Mouse (Mus musculus): ENCODE results near the gene BC025920. TPM values are rescaled to one million over a fixed set of nuclear protein-coding genes. Genes with fewer than 3 reads are reported as not detected.

BC025920 gene
- total RNA-seq, 2 experiments from 2014 or later = 0.70 to 1.1 TPM

DNA sequence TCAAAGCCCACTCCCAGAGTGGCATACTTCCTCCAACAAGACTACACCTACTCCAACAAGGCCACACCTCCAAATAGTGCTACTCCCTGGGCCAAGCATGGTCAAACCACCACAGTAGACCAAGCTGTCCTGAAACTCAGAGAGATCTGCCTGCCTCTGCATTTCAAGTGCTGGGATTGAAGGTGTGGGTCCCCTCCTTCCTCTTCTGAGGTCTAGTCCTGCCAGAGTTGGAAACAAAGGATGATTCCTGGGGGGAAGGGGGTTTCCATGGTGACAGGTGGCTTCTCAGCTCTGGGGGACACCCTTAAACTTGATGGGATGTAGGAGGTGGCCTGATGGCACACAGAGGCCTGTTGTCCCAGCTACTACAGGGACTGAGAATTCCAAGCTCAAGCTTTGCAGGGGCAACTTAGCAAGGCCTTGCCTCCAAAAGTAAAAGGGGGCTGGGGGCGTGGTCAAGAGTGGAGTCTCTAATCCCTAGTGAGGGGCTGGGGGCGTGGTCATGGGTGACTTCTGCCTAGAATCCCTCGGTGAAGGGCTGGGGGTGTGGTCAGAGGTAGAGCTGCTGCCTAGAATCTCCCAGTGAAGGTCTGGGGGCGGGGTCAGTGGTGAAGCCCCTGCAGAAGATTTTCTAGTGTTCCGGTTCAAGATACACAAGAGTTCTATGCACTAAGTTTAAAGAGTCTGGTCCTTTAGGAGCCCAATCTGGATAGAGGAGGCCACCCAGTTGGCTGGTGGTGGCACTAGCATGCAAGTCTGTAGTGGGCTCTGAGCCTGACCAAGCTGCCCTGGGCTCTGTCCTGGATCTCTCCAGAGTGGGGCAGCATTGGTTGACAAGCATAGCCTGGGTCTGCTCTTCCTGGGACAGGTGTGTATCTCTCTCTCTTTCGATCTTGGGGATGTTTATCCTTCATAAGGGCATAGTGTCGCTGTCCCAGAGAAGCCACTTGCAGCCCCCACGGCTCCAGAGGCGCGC is 31.7 kb upstream of the BC025920 start, which contains the start of gene Tle2:
Tle2 (plus strand) TSS at position 481 of the 976 bp plus-strand sequence.
- DNase-seq = peak in 1 of 2 experiments; percentile 44

DNA sequence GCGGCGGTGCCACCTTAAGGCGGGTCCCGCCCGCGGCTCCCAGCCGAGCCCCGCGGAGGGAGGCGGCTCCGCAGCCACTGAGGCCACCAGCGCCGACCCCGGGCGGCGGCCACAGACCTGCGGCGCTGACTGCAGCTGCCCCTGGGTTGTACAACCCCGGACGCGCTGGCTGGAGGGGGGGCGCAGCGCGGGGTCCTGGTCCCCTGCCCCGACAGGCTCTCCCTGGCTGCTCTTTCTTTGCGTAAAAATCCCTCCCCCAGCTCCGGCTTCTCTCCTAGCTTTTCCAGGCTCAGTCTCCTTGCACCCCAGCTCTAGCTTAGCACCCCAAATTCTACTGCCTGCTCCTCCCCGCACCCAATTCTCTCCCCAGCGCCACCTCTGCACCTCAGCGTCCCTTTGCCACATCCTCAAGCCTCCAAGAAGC is 30.9 kb upstream of the BC025920 start:
- peak; percentile 73 to 85 for DNase-seq

DNA sequence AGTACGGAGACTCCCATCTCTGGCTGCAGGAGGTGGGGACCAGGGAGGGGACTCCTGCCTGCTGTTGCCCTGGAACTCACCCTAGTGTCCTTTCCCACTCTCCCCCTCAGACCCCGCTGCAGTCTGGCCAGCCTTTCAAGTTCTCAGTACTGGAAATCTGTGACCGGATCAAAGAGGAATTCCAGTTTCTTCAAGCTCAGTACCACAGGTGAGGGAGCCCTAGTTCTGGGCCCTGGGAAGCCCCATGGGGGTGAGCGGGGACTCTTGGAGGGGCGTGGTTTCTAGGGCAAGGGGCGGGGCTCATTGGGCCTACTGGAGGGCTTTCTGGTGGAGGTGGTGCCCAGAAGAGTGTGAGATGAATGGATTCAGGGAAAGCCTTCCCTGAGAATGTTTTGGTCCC is 30.4 kb upstream of the BC025920 start:
- peak; percentile 49 to 75 for DNase-seq

DNA sequence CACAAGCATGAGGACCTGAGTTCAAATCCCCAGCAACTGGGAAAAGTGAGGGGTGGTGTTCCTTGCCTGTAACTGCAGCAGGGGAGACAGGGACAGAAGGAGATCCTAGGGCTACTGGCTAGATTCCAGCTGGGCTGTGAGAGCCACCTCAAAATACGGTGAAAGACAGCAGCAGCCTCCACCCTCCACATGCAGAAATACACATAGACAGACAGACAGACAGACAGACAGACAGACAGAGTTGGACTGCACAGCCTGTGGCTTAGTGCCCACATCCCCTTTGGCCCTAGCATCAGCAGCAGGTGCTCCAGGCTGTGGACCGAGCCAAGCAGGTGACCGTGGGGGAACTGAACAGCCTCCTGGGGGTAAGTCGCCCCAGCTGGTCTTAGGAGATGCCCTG is 26.1 kb upstream of the BC025920 start:
- DNase-seq = no peak

DNA sequence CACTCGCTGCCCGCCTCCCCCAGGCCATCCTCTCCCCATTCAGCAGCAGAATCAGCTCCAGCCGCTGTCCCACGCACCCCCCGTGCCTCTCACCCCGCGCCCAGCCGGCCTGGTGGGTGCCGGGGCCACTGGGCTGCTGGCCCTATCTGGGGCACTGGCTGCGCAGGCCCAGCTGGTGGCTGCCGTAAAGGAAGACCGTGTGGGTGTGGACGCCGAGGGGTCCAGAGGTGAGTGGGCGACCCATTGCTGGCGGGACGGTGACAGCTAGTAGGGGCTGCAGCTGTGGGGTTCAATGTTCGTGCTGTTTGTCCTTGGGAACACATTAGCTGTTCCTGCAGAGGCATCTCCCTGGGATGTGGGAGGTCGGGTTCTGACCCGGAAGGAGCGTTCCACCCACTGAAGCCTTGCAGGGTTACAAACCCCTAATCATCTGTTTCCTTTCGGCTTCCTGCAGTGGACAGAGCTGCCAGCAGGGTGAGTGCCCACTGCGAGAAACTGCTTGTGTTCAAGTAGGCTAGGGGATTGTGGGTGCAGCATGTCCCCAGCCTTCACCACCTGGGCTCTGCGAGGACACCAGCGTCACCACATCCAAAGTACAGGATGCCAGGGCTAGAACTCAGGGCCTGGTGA is 25.5 kb upstream of the BC025920 start:
- DNase-seq = no peak

DNA sequence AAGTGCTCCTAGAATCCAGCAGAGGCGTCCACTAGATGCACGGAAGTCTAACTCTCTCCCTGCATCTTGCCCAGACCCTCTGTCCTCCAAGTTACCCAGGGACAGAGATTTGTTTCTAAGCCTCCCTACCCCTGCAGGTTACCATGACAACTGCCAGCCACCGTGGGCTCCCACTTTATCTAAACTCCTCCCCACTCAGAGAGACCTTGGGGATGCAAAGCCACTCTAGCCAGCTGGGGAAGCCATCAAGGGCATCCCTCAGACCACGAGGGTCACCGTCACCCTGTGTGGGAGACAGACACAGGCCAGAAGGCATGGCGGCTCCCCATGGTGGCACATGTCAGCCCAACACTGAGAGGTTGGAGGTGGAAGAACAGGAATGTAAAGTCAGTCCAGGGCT is 22.7 kb upstream of the BC025920 start:
- DNase-seq = peak; percentile 49 to 53

DNA sequence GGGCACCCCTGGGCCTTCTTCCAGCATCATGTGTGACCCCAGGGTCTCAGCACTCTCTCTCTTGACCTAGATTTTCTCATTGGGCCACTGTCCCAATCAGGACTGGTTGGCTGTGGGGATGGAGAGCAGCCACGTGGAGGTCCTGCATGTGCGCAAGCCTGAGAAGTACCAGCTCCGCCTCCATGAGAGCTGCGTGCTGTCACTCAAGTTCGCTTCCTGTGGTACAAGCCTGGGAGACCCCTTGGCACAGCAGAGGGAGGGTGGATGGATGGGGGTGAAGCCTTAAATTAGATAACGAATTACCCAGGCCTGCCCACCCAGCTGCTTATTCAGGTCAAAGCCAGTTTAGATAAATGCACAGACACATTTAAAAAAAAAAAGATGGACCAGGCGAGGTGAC is 17.3 kb upstream of the BC025920 start:
- DNase-seq = no peak

DNA sequence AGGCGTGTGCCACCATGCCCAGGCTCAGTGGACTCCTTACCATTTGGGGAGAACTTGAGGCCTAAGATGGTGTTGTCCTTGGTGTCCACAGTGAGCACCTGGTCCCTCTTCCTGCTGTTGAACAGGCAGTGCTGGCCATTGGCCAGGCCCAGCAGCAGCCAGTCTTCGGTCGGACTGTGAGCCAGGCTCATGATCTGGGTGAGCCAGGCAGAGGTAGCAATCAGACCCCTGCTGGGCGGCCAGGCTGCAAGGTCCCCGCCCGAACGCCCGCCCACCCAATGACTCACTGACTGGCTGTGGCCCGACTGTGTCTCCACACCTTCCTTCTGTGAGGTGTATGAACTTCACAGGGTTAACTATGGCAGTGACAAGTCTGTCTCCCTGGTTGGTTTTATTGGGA is 14.2 kb upstream of the BC025920 start:
- DNase-seq = no peak

DNA sequence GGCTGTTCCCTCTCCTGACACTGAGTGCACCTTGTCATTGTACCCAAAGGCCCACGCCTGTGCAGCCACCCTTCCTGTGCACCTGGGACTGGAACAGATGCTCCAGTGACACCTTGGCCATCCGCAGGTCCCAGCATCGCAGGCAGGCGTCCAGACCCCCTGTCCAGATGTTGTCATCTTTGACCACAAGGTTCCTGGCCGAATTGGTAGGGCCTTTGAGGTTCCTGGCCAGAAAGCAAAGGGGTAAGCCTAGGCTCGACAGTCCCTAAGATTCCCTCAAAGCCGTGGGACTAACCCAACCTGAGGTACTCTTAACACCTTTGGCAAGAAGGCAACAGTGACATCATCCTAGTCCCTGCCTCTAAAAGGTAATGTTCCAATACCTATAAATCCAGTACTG is 13.4 kb upstream of the BC025920 start:
- DNase-seq = no peak

DNA sequence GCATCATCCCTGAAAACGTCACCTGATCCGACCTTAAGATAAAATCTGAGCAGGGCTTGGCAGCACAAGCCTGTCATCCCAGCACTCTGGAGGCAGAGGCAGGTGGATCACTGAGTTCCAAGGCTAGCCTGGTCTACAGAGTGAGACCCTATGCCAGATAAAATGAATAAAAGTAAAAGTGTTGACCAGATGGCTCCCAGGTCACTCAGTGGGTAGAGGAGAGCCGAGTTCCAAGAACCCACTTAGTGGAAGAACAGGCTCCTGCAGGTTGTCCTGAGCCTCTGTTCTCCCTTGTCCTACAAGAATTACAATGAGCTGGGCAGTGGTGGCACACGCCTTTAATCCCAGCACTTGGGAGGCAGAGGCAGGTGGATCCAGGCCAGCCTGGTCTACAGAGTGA is 12.8 kb upstream of the BC025920 start:
- DNase-seq = no peak

DNA sequence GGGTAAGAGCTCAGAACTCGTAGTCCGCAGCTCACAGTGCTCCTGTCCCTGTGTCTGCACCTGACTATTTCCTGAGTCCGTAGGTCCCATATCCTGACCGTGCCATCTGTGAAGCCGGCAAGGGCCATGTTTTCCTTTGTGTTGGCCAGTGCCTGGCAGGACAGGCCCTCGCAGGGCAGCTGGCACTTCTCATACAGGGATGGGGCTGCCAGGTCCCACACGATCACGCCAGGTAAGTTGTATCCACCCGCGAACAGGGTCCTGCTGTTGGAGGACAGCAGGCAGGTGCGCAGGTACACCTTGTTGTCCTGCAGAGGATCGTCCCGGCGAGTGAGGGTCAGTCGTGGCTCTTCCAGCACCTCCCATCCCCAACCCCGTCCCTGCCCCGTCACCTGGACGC is 12.1 kb upstream of the BC025920 start:
- DNase-seq = no peak

DNA sequence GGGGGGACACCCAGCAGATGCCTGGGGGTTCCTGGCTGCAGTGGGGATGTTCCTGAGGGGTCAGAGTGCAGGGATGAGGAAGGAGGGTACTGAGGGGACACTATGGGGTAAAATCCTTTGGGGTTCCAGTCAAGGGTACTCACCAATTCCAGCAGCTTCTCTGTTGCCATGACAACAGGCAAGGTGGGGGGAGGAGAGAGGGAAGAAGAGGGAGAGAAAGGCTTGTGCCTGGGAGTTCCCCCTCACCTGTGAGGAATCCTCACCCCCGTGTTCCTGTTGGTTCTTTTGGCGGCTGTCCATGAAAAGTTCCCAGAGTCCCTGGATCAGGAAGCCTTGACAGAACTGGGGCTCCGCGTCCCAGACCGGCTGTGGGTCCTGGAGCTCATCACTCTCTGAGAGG is 10.5 kb upstream of the BC025920 start:
- no peak for DNase-seq

DNA sequence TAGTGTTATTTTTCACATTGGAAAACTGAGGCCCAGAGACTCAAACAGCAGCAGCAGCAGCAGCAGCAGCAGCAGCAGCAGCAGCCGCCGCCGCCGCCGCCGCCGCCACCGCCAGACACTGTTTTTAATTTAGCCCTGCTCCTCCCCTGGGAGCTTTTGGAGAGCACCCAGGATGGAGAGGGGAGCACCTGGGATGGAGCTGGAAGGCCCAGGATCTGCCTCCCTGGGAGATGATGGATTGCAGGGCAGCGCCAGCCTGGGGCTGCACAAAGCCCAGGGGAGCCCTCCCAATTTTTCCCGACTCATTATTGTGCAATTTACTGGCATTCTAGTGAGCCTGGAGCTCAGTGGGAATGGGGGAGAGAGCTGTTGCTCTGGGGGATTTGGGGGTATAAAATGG is 9.5 kb upstream of the BC025920 start:
- peak; percentile 48 to 74 for DNase-seq

DNA sequence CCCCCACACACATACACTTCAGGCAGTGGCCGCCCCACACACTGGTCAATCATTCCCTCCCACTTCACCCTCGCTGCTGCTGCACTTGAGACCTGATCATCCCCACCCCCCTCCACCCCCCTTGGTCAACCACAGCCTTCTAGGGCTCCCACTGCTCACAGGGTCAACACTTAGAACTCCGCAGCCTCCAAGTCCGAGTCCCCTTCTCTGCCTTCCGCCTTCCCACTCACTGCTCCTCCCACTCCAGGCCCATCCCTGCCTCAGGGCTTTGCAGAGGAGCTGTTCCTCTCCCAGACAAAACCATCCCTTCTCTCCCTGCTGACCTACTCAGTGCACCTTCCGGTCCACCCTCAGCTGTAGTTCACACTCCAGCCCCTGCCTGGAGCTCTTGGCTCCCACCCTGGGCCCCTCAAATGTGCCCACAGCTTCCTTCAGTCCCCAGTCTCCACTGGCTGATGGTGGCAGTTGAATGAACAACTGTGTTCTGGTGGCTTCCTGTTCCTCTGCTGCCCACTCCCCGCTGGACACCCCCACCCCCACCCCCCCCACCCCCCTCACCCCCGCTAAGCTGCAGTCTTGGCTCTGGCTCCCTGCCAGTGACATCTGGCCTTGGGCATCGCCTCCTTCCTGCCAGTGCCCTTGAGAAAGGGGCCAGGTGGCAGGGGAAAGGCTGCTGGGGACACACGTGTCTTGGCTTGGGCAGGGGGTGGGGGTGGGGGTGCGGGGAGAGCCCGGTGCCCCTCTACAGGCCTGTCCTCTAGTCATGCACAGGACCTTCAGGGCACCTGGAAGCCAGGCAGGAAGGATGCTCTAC is 8.7 kb upstream of the BC025920 start:
- peak; percentile 78 to 82 for DNase-seq

DNA sequence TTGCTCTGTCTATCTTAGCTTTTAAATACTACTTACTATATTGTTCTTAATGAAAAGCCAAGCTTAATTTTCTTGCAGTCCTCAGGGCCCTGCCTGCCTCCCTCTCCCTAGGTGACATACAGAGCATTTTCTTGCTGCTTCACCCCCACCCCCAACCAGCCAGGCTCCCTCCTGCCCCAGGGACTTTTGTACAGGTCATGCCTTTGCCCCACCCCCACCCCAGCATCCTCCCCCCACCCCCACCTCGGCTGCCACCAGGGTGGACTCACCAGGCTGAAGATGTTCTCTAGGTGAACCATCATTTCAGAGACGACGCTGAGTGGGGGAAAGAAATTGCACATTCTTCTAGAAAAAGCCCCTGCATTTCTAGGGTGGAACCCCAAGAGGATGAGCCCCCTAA is 7.7 kb upstream of the BC025920 start:
- DNase-seq = no peak

DNA sequence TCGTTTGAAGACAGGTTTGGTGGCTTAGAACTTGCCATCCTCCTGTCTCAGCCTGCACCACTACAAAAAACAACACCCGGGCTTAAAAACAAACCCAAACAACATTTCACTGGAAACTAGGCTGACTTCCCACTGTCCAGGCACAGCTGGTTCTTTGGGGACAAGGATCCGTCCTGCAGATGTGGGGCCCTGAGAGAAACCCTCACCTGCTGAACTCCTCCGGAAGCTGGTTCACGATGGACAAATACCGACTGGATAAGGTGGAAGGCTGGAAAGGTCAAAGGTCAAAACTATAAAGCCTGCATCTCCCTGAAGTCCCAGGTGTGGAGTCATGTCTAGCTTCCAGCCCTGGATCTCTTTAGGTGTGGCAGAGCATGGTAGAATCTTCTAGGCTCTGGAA is 7.2 kb upstream of the BC025920 start:
- no peak for DNase-seq

DNA sequence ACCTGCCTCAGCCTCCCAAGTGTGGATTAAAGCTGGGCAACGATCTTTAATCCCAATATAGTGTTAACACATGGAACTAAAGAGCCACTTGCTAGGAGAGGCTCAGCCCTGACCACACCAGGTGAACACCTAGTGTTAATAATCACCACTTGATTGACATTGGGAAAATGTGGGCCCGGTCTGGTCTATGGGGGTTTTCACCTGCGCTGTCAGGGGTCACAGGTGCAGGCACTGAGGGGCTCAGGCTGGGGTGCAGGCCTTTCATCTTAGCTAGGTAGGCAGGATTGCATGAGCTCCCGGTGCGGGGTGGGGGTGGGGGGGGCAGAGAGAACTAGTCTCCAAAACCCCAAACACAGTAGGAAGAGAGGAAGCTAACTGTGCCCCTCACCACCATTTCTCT is 6.4 kb upstream of the BC025920 start:
- DNase-seq = no peak

DNA sequence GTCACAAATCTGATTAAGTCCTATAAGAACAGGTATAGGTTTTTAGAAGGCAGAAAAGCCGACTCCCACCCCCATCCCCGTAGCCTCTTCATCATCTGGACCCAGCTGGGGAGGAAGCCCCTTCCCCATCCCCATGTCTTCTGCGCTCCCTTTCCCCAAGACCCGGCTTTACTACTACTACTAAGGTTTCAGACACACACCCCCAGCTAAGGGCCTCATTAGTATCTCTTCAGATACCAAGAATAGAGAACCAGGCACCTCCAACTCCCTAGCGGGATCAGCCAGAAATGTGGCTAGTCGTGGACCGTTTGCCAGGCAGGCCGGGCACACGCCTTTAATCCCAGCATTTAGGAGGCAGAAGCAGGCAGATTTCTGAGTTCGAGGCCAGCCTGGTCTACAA is 6.0 kb upstream of the BC025920 start:
- no peak for DNase-seq

DNA sequence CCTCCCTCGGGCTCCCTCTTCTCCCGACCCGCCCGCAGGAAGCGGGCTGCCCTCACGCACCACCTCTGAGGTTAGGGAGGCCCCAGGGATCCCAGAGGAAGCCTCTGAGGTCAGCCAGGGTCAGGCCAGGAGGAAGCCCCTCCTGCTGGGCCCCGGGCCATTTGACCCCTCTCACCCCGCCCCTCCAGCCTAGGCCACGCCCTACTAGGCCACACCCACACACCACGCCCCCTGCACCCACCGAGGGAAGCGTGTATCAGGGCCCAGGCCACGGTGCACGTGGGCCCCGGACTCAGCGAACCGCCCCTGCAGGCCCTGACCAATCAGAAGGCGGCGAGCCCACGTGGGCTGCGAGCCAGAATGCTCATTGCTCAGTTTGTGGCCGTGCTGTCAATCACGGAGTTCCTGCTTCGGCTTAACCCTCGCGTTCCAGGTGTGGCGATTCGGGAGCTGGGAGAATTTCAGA is 5.3 kb upstream of the BC025920 start, which contains the start of gene Tle6:
Tle6 (minus strand) TSS at position 336 of the 466 bp plus-strand sequence.
- peak; percentile 96 to 97 for DNase-seq

DNA sequence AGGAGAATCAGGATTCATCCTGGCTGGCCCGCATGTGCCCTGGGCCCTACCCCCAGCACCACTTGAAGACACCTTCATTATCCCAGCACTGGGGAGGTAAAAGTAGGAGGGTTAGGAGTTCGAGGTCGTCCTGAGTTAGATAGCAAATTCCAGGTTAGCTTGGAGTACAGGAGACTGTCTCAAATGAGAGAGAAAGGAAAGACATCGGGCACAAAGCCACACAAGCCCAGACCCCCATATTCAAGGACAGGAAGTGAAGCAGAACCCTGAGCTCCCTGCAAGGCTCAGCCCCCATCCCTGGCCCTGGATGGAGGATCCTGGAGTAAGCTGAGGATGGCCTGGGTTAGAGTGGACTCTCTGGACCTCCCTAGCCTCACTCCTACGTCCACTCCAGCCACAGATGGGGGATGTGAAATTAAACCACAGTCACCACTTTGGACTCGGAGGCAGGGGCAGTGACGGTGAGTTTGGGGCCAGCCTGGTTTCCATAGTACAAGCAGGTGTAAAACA is 4.6 kb upstream of the BC025920 start:
- DNase-seq = no peak

DNA sequence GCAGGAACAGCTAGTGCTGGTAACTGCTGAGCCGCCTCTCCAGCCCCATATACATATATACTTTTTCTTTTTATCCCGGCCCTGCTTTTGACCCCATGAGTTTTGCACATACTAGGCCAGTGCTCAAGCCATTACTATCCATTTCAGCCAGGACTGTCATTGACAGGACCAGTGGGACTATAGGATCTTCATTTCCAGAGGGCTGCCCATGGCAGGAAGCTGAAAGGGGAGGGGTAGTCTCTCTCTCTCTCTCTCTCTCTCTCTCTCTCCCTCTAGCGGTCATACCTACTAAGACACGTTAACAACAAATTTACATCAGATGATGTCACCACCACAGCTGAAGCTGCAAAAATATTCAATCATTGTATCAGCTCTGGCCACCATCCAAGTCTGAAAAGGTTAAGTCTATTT is 3.3 kb upstream of the BC025920 start:
- DNase-seq = no peak
